Mouse (Mus musculus) megakaryocyte, embryonic 14.5 days (primary cell): ENCODE results near the gene Ubxn6.
"Not testable (repeated sequence)": the region's sequence is repeated elsewhere in the genome, so short reads cannot be mapped to it uniquely, and the experiment has no call there.

Experiments
- FLI1 ChIP-seq: IDR thresholded peaks from 2 replicates; pipeline ENCODE4 v1.6.1; 2012; ENCODE audit warnings: low read length, inconsistent platforms, mixed read lengths
- GATA1 ChIP-seq: IDR thresholded peaks from 3 replicates; pipeline ENCODE4 v1.6.1; 2012; ENCODE audit warnings: mixed read lengths, low read length, inconsistent platforms, borderline replicate concordance

GRCm38 (mm10) chr17:56078361-56078760 lies 3.5 kb upstream of the Ubxn6 start:
- not testable (repeated sequence) for TF ChIP-seq FLI1, GATA1
